Mouse (Mus musculus) liver, embryonic 13.5 days (tissue): ENCODE results near the gene Carf. TPM values are rescaled to one million over a fixed set of nuclear protein-coding genes. Genes with fewer than 3 reads are reported as not detected.

Experiments used
- ATAC-seq: fragments of 200-750 bp; cut with Nextera tagmentation; 2 replicates; pipeline ENCODE4 v1.8.0; 2017; ENCODE audit warnings: low read depth, mild to moderate bottlenecking, moderate number of reproducible peaks, moderate library complexity
- DNase-seq: peaks from one replicate; pipeline ENCODE4 v3.0.0; 2022
- H3K27ac ChIP-seq: fragments of 300-500 bp; sonication (generic); 2 replicates; pipeline ENCODE4 v1.5.1; 2015; ENCODE audit warnings: moderate library complexity, mild to moderate bottlenecking, inconsistent platforms
- H3K27me3 ChIP-seq: fragments of 300-500 bp; sonication (generic); 2 replicates; pipeline ENCODE4 v1.6.1; 2015; ENCODE audit warnings: mild to moderate bottlenecking, inconsistent platforms
- H3K36me3 ChIP-seq: fragments of 300-500 bp; sonication (generic); 2 replicates; pipeline ENCODE4 v1.6.1; 2015; ENCODE audit warnings: mild to moderate bottlenecking, inconsistent platforms
- H3K4me1 ChIP-seq: fragments of 300-500 bp; sonication (generic); replicated peaks from 2 replicates; pipeline ENCODE4 v1.6.1; 2015; ENCODE audit warnings: inconsistent platforms
- H3K4me2 ChIP-seq: fragments of 300-500 bp; sonication (generic); 2 replicates; pipeline ENCODE4 v1.6.1; 2015; ENCODE audit warnings: inconsistent platforms, mild to moderate bottlenecking, moderate library complexity
- H3K4me3 ChIP-seq: fragments of 300-500 bp; sonication (generic); replicated peaks from 2 replicates; pipeline ENCODE4 v1.5.1; 2015; ENCODE audit warnings: mild to moderate bottlenecking, inconsistent platforms
- H3K9ac ChIP-seq: fragments of 300-500 bp; sonication (generic); 2 replicates; pipeline ENCODE4 v1.6.1; 2015; ENCODE audit warnings: mild to moderate bottlenecking, inconsistent platforms
- H3K9me3 ChIP-seq: fragments of 300-500 bp; sonication (generic); replicated peaks from 2 replicates; pipeline ENCODE4 v1.6.1; 2016; ENCODE audit warnings: inconsistent platforms
- WGBS: fragments of 180-500 bp; shearing (Covaris S2); methylation state at CpG from one replicate; pipeline ENCODE4 v1.1.7; 2015; ENCODE audit not compliant: insufficient replicate concordance; 5-methylcytosine and 5-hydroxymethylcytosine counted together
- polyA plus RNA-seq: library from polyadenylated mRNA; unstranded; fragments of >200 nt; fragmentation: Nextera tagmentation; extraction: Ambion mirVana; gene quantifications from 2 replicates; pipeline ENCODE4 v1.2.1, GENCODE M21; 2015

The Carf gene
- polyA plus RNA-seq, 1 experiment from 2014 or later: 2.0 TPM

DNA sequence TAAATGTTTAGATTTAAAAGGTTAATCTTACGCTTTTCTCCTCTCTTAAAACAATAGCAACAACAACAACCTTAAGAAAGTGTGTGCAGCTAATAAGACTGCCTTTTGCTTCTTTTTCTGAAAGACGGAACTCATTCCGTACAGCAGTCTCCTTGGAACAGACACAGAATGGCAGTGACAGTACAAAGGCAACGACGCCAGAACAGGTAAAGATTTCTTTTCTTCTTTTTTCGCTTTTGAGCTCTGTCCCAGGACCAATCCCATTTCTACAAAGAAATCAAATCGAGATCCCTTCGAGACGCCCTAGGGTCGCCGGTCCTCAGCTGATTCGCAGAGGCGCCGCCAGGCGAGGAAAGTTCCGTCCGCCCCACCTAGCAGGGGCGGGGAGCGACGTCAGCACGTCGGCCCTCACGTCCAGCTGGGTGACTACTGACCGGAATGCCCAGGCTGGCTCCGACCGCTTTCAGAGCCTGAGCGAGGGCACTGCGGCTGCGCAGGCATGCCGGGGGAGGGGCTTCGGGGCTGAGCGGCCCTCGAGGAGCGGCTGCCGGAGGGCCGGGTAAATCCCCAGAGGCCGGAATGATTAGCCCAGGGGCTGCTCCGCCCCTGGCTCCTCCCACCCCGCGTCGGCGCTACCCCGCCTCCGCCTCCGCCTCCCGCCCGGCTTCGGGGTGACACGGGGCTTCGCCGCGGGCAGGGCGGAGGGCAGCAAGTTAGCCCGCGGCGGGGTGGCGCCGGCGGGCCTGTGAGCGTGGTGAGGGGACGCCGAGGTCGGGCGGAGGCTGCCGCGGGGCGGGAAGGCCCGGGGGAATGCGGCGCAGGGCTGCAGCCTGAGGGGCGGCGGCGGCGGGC lies 82.1 kb downstream of the Carf start, which contains the start of gene Nbeal1:
Gene Nbeal1, plus strand, starts transcription at position 668 of the 852 bp plus-strand sequence.
- no peaks in the 10 kb centered on the region for H3K36me3 ChIP-seq
- peaks cover 18% of the 10 kb centered on the region for H3K4me1 ChIP-seq
- H3K4me2 ChIP-seq: peak within 1 kb of the TSS; percentile 98
- ATAC-seq (peak; percentile 99), DNase-seq (peak; percentile 99)
- H3K27ac ChIP-seq: peak within 1 kb of the TSS; percentile 83
- H3K9me3 ChIP-seq: no peaks in the 10 kb centered on the region
- no peaks in the 10 kb centered on the region for H3K27me3 ChIP-seq
- peak within 1 kb of the TSS; percentile 94 for H3K9ac ChIP-seq
- H3K4me3 ChIP-seq: peak within 1 kb of the TSS; percentile 92
- WGBS: under 1% methylated on average over 74 of the region's 74 CpGs

DNA sequence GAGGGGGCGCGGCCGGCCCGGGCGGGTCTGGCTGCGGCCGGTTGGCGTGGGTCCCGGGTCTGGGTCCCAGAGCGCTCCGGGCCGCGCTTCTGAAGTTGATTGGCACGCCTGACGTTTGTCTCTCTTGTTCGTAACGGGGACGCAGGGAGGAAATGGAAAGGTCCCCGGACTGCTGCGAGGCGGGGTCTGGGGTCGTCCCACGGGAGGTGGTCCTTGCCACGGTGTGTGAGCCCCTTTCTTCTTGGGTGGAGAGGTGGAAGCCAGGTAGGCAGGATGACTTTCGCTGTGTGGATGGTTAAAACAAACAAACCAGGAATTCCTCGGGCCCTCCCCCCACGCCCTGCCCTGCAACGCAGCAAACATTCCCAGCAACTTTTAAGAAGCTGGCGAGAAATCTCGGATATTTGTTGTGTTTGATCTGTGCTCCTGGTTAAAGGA lies 82.8 kb downstream of the Carf start:
- Histone ChIP-seq H3K9ac (peak overlapping the region; percentile 94), H3K4me1 (peaks cover 18% of the 10 kb centered on the region), H3K36me3 (no peaks in the 10 kb centered on the region), H3K4me3 (peak overlapping the region; percentile 92), H3K4me2 (peak overlapping the region; percentile 98), H3K9me3 (no peaks in the 10 kb centered on the region), H3K27me3 (no peaks in the 10 kb centered on the region), H3K27ac (peak overlapping the region; percentile 83)
- ATAC-seq (no peak), DNase-seq (no peak)
- under 1% methylated on average over 28 of the region's 30 CpGs for WGBS

DNA sequence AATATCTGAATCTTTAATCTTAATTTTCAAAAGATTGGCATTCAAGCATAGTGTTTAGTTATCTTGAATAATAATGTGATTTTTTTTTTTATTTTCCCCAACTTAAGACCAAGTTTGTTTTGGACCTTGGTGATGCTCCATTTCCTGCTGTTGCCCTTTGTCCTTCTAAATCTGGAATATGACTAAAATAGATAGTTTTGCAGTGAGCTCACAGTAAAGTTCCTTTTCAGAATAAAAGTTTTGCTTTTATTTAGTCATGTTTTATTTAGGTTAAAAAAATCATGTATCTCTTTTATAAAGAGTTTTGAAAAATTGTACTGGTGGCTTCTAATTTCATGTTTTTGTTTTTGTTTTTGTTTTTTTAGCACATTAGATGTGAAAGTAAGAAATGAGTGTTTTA lies 90.4 kb downstream of the Carf start:
- no peak for DNase-seq
- H3K9me3 ChIP-seq: no peaks in the 10 kb centered on the region

DNA sequence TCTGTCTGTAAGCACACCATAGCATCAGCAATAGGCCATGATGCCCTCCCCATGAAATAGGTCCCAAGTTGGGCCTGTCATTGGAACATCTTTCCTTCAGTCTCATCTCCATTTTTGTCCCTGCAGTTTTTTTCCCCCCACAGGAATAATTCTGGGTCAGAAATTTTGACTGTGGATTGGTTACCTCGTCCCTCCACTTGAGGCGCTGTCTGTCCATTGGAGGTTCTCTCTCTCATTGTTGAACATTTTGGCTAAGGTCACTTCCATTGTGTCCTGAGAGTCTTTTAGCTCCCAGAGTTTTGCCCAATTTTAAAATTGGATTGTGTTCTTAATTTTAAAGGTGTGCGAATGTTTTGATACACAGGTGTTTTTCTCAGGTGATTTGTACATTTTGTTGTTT lies 98.8 kb downstream of the Carf start:
- H3K9me3 ChIP-seq: no peaks in the 10 kb centered on the region
- no peak overlapping the region for H3K4me3 ChIP-seq
- no peaks in the 10 kb centered on the region for H3K4me1 ChIP-seq
- no peak for ATAC-seq
- no peak overlapping the region for H3K27ac ChIP-seq
- 59% methylated on average over 3 of the region's 3 CpGs for WGBS
- H3K9ac ChIP-seq: no peak overlapping the region
- no peak overlapping the region for H3K4me2 ChIP-seq
- H3K27me3 ChIP-seq: no peaks in the 10 kb centered on the region
- DNase-seq: no peak
- H3K36me3 ChIP-seq: peaks cover 10% of the 10 kb centered on the region

More for the DNA sequence above, 90.4 kb downstream of the Carf start:
- no peak for ATAC-seq
- Histone ChIP-seq H3K4me2 (no peak overlapping the region), H3K36me3 (no peaks in the 10 kb centered on the region), H3K9ac (no peak overlapping the region), H3K4me3 (no peak overlapping the region), H3K27me3 (no peaks in the 10 kb centered on the region), H3K27ac (no peak overlapping the region), H3K4me1 (no peaks in the 10 kb centered on the region)

DNA sequence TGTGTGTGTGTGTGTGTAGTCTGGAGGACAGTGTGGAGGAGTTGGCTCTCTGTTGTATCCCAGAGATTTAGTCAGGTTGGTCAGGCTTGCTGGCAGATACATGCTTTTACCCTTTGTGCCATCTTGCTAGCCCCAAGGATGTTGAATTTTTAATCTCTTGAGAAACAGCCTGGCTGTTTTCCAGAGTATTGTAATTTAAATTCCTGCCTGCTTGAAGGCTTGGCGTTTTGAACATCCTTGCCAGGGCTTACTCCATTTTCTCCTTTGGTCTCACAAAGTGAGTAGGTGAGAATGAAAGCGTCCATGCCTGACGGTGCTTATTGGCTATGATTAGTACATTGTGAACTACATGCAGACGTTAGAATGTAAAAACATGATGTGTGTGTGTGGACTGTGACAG lies 101.0 kb downstream of the Carf start:
- WGBS: 81% methylated on average over 4 of the region's 4 CpGs
- H3K27ac ChIP-seq: no peak overlapping the region
- no peak overlapping the region for H3K9ac ChIP-seq
- H3K9me3 ChIP-seq: no peaks in the 10 kb centered on the region
- H3K27me3 ChIP-seq: no peaks in the 10 kb centered on the region
- H3K4me1 ChIP-seq: no peaks in the 10 kb centered on the region
- no peak for ATAC-seq
- DNase-seq: no peak
- H3K36me3 ChIP-seq: peaks cover 24% of the 10 kb centered on the region
- H3K4me3 ChIP-seq: no peak overlapping the region
- no peak overlapping the region for H3K4me2 ChIP-seq

Other genes starting within 250 kb of the Carf start
- 2.5 and 2.9 TPM in 2 replicates for gene Fam117b, start 185.2 kb upstream of the Carf start, polyA plus RNA-seq
- 0.41 and 0.44 TPM in 2 replicates for gene Ica1l, start 55.1 kb upstream of the Carf start, polyA plus RNA-seq
- gene Wdr12, start 398 bp downstream of the Carf start, polyA plus RNA-seq: 63.7 and 65.9 TPM in 2 replicates
- 1.3 and 1.4 TPM in 2 replicates for gene Nbeal1, start 82.4 kb downstream of the Carf start, polyA plus RNA-seq
- gene Cyp20a1, start 245.1 kb downstream of the Carf start, polyA plus RNA-seq: 11.3 and 14.3 TPM in 2 replicates